Mouse (Mus musculus) cerebellum, adult 11 months (tissue): ENCODE data around the gene Olfr714.
"Not testable (repeated sequence)": the region's sequence is repeated elsewhere in the genome, so short reads cannot be mapped to it uniquely, and the experiment has no call there.

Experiments
- DNase-seq: peaks from one replicate; pipeline ENCODE4 v3.0.0; 2022

The Olfr714 gene

DNA sequence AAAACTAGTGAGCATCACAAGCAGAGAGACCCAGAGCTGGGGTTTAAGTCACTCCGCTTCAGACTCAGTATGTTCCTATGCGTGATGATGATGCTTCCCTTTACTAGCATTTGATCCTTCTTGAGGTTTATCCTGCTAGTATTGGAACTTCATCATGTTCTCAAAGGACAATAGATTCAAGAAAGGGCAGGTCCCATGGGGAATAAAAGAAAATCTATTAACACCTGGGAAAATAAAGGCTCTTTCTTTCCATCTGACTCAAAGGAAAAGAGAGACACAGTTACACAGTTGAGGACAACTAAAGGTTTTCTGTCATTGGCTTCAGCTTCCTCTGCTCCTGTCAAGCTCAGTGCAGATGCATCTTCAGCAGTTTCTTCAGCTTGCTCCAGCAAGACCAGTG is at the start of gene Olfr714:
Olfr714 (plus strand) TSS at position 301 of the 400 bp plus-strand sequence.
- no peak for DNase-seq

DNA sequence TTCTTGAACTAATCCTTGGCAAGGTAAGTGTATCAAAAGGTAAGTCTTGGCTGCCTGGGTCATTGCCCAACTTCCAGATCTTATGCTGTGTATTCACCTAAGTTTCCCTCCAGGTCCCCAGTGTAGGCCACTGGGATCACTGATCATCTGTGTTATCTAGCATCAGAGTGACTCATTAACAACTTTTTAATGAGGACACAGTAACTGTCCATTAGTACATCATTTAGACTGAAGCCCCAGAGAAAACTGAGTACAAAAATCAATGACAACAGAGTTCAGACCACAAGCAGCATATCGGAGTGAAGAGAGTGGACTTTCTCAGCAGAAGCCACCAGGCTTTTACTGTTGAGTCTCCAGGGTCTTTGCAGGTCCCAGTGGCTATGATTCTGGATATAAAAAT is 39.9 kb upstream of the Olfr714 start, which contains the start of gene Olfr713:
Olfr713 (plus strand) TSS at position 301 of the 400 bp plus-strand sequence.
- no peak for DNase-seq

DNA sequence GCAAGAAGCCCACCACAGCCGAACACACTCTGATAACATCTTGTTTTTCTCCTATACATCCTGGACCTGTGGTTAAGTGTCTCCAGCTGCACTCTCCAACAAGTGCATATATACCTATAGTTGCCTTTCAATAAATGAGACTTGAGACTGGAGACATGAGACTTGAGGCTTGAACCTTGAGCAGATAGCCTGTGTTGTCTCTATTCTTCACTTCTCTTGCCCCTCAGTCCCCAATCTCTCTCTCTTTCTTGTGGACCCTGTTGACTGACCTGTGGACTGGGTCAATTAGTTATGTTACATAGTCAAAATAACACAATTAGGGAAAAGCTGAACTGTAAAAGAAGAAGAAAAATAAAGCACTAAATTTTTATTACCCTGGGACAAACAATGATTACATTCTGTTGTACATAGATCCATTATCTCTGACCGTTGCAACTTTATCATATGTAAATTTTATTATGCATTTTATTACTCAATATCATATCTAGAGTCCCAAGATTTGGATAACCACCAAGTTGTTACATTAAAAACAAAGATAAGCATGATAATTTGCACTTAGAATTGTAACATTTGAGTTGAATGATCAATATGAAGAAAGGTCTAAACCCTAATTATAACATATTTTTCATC is 30.7 kb upstream of the Olfr714 start:
- no peak for DNase-seq

DNA sequence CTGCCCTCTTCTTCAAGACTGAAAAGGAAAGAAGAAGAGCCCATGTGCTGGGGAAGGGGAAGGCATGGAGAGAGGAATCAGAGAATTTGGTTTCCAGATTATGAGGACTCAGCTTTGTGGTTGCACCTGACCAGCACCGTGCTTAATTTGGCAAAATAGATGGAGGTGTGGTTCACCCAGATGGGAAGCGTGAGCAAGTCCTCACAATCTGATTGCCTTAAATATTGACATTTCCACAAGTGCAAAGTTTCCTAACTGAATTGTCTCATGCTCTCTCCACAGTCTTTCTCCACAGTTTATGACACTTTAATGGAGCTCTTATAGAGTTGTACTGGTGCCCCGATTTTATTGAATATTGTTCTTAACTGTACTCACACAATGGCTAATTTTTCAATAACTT is 27.6 kb upstream of the Olfr714 start:
- DNase-seq, result no peak

DNA sequence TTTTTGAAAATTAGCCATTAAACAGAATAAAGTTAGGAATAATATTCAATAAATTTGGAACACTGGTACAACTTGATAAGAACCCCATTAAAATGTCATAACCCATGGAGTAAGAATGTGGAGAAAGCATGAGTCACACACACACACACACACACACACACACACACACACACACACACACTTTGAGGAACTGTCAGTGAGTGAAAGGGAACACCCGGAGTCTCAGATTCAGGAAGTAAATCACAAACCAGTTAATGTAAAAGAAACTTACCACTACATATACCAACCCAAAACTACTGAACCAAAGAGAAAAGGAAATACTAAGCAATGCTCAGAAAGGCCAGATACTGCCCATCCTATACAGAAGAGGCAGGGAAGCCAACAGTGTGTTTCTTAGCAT is 26.4 kb upstream of the Olfr714 start:
- DNase-seq, result no peak

DNA sequence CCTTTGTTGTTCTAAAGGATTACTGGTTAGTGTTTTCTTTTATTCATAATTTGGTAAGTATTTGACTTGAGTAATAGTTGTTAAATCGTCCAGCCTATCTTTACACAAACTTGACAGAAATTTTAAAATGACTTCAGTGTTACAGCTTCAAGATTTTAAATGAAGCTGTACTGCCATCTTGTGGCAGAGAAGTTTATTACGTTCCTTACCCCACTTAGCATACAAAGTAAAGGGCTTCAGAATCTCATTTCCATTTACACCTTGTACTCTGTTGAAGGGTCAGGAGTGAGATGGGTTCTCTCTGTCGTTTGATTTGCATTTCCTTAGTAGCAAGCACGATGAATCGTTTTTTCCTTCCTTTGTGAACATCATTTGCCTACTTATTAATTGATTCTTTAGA is 24.9 kb upstream of the Olfr714 start:
- DNase-seq, result no peak

DNA sequence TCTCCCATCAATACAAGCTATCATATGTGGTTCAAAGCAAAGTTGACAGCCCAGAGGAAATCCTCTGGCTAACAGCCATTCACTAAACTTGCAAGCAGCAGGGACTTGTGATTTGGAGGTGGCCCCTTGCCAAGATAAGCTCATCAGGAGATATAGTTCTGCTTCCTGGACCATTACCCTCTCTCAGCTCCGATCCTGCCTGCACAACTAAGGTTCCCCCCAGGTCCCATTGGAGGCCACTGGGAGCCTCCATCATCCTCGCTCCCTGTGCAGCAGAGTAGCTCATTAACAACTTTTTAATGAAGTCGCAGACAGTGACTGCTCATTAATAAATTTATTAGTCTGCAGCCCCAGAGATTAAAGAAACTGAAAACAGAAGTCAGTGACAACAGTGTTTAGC is 23.2 kb upstream of the Olfr714 start:
- no peak for DNase-seq

DNA sequence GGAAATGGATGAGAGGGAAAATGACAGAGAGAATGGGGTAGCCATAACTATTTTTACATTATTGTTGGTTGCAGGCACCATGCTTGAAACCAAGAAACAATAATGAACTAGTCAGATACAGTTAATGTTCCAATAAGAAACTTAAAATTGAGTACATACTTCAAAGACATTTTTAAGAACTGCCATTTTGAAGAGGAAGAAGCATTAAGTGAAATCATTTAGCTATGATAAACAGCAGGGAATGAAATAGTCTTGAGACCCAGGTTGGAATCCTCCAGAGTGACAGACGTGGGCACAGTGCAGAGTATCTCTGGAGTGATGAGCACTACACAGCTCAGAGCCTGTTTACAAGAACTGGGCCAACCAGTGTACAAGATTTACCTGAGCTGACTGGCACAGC is 22.1 kb downstream of the Olfr714 start, which contains the start of gene Olfr17:
Olfr17 (plus strand) TSS at position 301 of the 400 bp plus-strand sequence.
- DNase-seq, result no peak

DNA sequence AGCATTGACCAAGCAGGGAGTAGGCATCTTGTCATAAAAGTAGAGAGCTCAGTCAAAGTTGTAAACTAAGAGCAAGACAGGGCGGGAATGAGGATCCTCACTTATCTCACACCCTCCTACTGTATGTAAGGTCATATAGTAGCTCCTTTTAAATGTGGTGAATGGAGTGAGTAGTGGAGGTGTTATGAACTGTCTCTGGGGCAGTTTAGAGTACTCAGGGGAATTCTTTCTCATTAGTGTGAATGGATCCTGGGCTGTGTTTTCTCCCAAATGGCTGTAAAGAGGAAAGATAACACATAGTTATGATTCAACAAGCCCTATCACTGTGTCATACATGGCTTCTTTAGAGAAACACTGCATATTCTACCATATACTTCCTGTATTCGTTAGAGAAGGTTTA is 39.5 kb downstream of the Olfr714 start, which contains the start of gene Olfr715b:
Olfr715b (minus strand) TSS at position 101 of the 400 bp plus-strand sequence.
- not testable (repeated sequence) for DNase-seq
